Mouse (Mus musculus) CD4-positive, CD25-positive, alpha-beta regulatory T cell, adult 4 months (primary cell): ENCODE results near the gene Olfr1489. TPM values are rescaled to one million over a fixed set of nuclear protein-coding genes. Genes with fewer than 3 reads are reported as not detected.
"Not testable (repeated sequence)": the region's sequence is repeated elsewhere in the genome, so short reads cannot be mapped to it uniquely, and the experiment has no call there.

Experiments used
- ATAC-seq: one replicate; pipeline ENCODE4 v1.8.0; 2017
- polyA plus RNA-seq, 2 experiments: library from polyadenylated mRNA; unstranded; fragments of 100-300 nt; shearing (Covaris generic); gene quantifications; one replicate each; pipeline ENCODE4 v1.2.1; 2017

Gene Olfr1489
- polyA plus RNA-seq, result under 1 TPM in 1 of 2 experiments, not detected in 1; 0.05 TPM

GRCm38 (mm10) chr19:13631321-13631720 lies at the start of gene Olfr1489:
Gene Olfr1489, plus strand, starts transcription at chr19:13631621.
- ATAC-seq, result no peak

- no peak for ATAC-seq
Observed at GRCm38 (mm10) chr19:13583211-13583610, 48.2 kb upstream of the Olfr1489 start, which contains the start of gene Olfr1484. Gene Olfr1484, plus strand, starts transcription at chr19:13583511.

- ATAC-seq, result not testable (repeated sequence)
Observed at GRCm38 (mm10) chr19:13617075-13617474, 14.3 kb upstream of the Olfr1489 start, which contains the start of gene Olfr1487. Gene Olfr1487, plus strand, starts transcription at chr19:13617375.

GRCm38 (mm10) chr19:13650791-13651190 lies 19.4 kb downstream of the Olfr1489 start, which contains the start of gene Olfr1490:
Gene Olfr1490, plus strand, starts transcription at chr19:13651091.
- no peak for ATAC-seq

Other genes with a start within 250 kb of the Olfr1489 start
- not detected for gene Olfr1469, start 223.8 kb upstream of the Olfr1489 start, polyA plus RNA-seq
- not detected for gene Olfr1471, start 188.2 kb upstream of the Olfr1489 start, polyA plus RNA-seq
- gene Olfr1472, start 175.5 kb upstream of the Olfr1489 start, polyA plus RNA-seq, result not detected
- not detected for gene Olfr1474, start 162.1 kb upstream of the Olfr1489 start, polyA plus RNA-seq
- not detected for gene Olfr1475, start 151.4 kb upstream of the Olfr1489 start, polyA plus RNA-seq
- gene Olfr1477, start 131.1 kb upstream of the Olfr1489 start, polyA plus RNA-seq, result not detected
- not detected for gene Olfr1480, start 103.7 kb upstream of the Olfr1489 start, polyA plus RNA-seq
- gene Olfr1484, start 48.1 kb upstream of the Olfr1489 start, polyA plus RNA-seq, result not detected
- gene Olfr1487, start 14.2 kb upstream of the Olfr1489 start, polyA plus RNA-seq, result not detected
- gene Olfr1490, start 19.5 kb downstream of the Olfr1489 start, polyA plus RNA-seq, result not detected
- under 1 TPM in 1 of 2 experiments, not detected in 1; 0.46 TPM for gene Olfr1491, start 65.6 kb downstream of the Olfr1489 start, polyA plus RNA-seq
- gene Olfr1493-ps1, start 91.7 kb downstream of the Olfr1489 start, polyA plus RNA-seq, result not detected
- gene Olfr1494, start 108.1 kb downstream of the Olfr1489 start, polyA plus RNA-seq, result not detected
- gene Olfr1495, start 133.0 kb downstream of the Olfr1489 start, polyA plus RNA-seq, result not detected
- not detected for gene Olfr1496, start 146.3 kb downstream of the Olfr1489 start, polyA plus RNA-seq
- gene Olfr1497, start 166.6 kb downstream of the Olfr1489 start, polyA plus RNA-seq, result not detected
- not detected for gene Olfr1499, start 187.8 kb downstream of the Olfr1489 start, polyA plus RNA-seq
- gene Olfr1500, start 198.9 kb downstream of the Olfr1489 start, polyA plus RNA-seq, result under 1 TPM in 1 of 2 experiments, not detected in 1; 0.35 TPM
- not detected for gene Olfr1501, start 219.1 kb downstream of the Olfr1489 start, polyA plus RNA-seq
- not detected for gene Olfr1502, start 230.2 kb downstream of the Olfr1489 start, polyA plus RNA-seq